Mouse (Mus musculus) small intestine, adult 2 months (tissue): ENCODE data around the gene Ppp2r3c.
"Not testable (repeated sequence)": the region's sequence is repeated elsewhere in the genome, so short reads cannot be mapped to it uniquely, and the experiment has no call there.

ENCODE experiments used
- CTCF ChIP-seq: fragments of 200-500 bp; IDR thresholded peaks from 2 replicates; pipeline ENCODE4 v1.5.1; 2012; ENCODE audit warnings: low read depth, mild to moderate bottlenecking, control low read depth, inconsistent platforms, low read length, moderate library complexity, mixed read lengths; ENCODE audit not compliant: insufficient replicate concordance, insufficient read length; ENCODE audit errors: extremely low read depth
- POLR2A ChIP-seq: fragments of 200-500 bp; IDR thresholded peaks from 2 replicates; pipeline ENCODE4 v1.6.1; 2012; ENCODE audit warnings: low read depth, mild to moderate bottlenecking, control low read depth, inconsistent platforms, low read length, moderate library complexity

- not testable (repeated sequence) for TF ChIP-seq POLR2A, CTCF
Observed at GRCm38 (mm10) chr12:55277583-55277982, 25.2 kb downstream of the Ppp2r3c start.
